ENCODE assay signal across 9 mouse cellular contexts in the genomic region with DNA sequence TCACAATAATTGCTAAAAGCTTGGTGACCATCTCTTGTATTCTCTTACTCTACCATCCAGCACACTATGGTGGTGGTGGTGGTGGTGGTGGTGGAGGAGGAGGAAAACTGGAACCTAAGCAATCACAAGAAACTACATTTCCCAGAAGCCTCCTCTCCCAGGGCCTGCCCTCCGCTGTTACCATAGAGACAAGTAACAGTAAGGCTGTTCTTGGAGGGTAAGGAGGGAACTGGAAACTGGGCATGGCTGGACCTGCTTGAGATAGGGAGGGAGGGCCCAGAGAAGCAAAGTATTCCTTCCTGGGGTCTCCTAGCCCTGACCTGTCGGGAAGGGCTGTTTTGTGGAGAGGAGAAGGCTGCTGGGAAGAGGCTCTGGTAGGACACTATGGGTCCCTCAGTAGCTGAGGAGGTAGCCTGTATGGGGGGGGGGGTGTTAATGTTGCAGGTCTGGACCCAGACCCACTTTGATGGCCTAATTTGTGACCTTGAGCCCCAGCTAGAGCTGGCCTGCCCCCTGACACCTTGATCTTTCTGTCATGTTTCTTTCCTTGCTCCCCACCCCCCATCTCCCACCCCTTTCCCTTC. TPM values are rescaled to one million over a fixed set of nuclear protein-coding genes. Genes with fewer than 3 reads are reported as not detected.
DNase-seq lines count a peak whose midpoint lies in the region; ATAC-seq and TF ChIP-seq lines count a peak whose summit lies in the region.
"Had no signal": no experiment of that assay in that cellular context is flagged by ENCODE, and none has a peak within 500 bp of the region (broad histone marks: within the 10 kb centered on the region; RNA-seq: fewer than 3 reads in every experiment).

A gene (plus strand): TSS at position 177 of the 584 bp plus-strand sequence.

- no peaks in the 10 kb centered on the region for H3K9me3 ChIP-seq in heart, embryonic 14.5 days (ENCODE audit: control insufficient read depth, low read length)
- no peaks in the 10 kb centered on the region for H3K9me3 ChIP-seq in heart, embryonic 10.5 days
- H3K9me3 ChIP-seq in embryonic facial prominence, embryonic 14.5 days (ENCODE audit: control insufficient read depth, low read length): no peaks in the 10 kb centered on the region
- H3K9me3 ChIP-seq in liver, postnatal 0 days (ENCODE audit: low read length): no peaks in the 10 kb centered on the region
- no peaks in the 10 kb centered on the region for H3K9me3 ChIP-seq in stomach, embryonic 14.5 days (ENCODE audit: control insufficient read depth, low read depth, low read length)
- H3K9me3 ChIP-seq: heart, embryonic 15.5 days had no signal

- H3K9ac ChIP-seq in heart, embryonic 14.5 days (ENCODE audit: low read length): no peak within 1 kb of the TSS
- no peak within 1 kb of the TSS for H3K9ac ChIP-seq in embryonic facial prominence, embryonic 14.5 days (ENCODE audit: low read depth, low read length)
- no peak within 1 kb of the TSS for H3K9ac ChIP-seq in liver, postnatal 0 days (replicated peaks)
- H3K9ac ChIP-seq in stomach, embryonic 14.5 days (replicated peaks; ENCODE audit: low read depth, low read length): no peak within 1 kb of the TSS
- H3K9ac ChIP-seq: heart, embryonic 15.5 days had no signal

- TF ChIP-seq EP300 in liver, postnatal 0 days (IDR thresholded peaks at IDR 0.05; ENCODE audit: low read depth): no peak

- H3K27me3 ChIP-seq in heart, embryonic 14.5 days (ENCODE audit: control insufficient read depth, insufficient read depth, low read length): no peaks in the 10 kb centered on the region
- H3K27me3 ChIP-seq in heart, embryonic 10.5 days (ENCODE audit: insufficient read depth, poor library complexity, severe bottlenecking): no peaks in the 10 kb centered on the region
- H3K27me3 ChIP-seq in embryonic facial prominence, embryonic 14.5 days (replicated peaks; ENCODE audit: control insufficient read depth, insufficient read depth, low read length): no peaks in the 10 kb centered on the region
- no peaks in the 10 kb centered on the region for H3K27me3 ChIP-seq in liver, postnatal 0 days (ENCODE audit: insufficient read depth, low read length)
- no peaks in the 10 kb centered on the region for H3K27me3 ChIP-seq in stomach, embryonic 14.5 days (ENCODE audit: control insufficient read depth, insufficient read depth, low read length)
- H3K27me3 ChIP-seq: heart, embryonic 15.5 days had no signal

- 0 out of 2 replicates have a peak, but pooled peaks have one; percentile 28 for ATAC-seq in heart, embryonic 14.5 days (ENCODE audit: insufficient number of reproducible peaks, insufficient read depth, low FRiP score, low read depth)
- peak; percentile 77 for ATAC-seq in embryonic facial prominence, embryonic 14.5 days (ENCODE audit: low read depth)
- peak; percentile 52 for ATAC-seq in liver, postnatal 0 days
- ATAC-seq in stomach, embryonic 14.5 days (ENCODE audit: insufficient number of reproducible peaks, insufficient read depth, low FRiP score, low read depth): peak; percentile 51; the same call in 1 of the 2 replicates

- TF ChIP-seq CTCF in liver, postnatal 0 days (IDR thresholded peaks at IDR 0.05; ENCODE audit: low read depth): no peak

- no peak for DNase-seq in heart, embryonic 10.5 days (ENCODE audit: low spot score)
- DNase-seq in ES-CJ7 (ENCODE audit: low read depth, low spot score) (peak; percentile 64), MN1 (ENCODE audit: low spot score) (no peak)
- DNase-seq in embryonic facial prominence, embryonic 14.5 days (ENCODE audit: low spot score): peak; percentile 45
- DNase-seq in liver, postnatal 0 days: no peak
- DNase-seq in heart, adult 8-10 months (ENCODE audit: low spot score): no peak

- peaks cover 2 to 5% of the 10 kb centered on the region in 2 experiments; a peak in 2 of 4 replicates for H3K4me1 ChIP-seq in heart, embryonic 14.5 days (ENCODE audit: control insufficient read depth in 2 of 2, insufficient read depth in 2 of 2, low read length in 2 of 2)
- peaks cover 11% of the 10 kb centered on the region; the same call in 1 of the 2 replicates for H3K4me1 ChIP-seq in heart, embryonic 10.5 days
- H3K4me1 ChIP-seq in embryonic facial prominence, embryonic 14.5 days (ENCODE audit: control insufficient read depth, insufficient read depth, low read length): no peaks in the 10 kb centered on the region
- peaks cover 18% of the 10 kb centered on the region; the same call in 1 of the 2 replicates for H3K4me1 ChIP-seq in liver, postnatal 0 days (ENCODE audit: insufficient read depth)
- no peaks in the 10 kb centered on the region for H3K4me1 ChIP-seq in stomach, embryonic 14.5 days (ENCODE audit: control insufficient read depth, insufficient read depth, low read length)

- H3K4me3 ChIP-seq in heart, embryonic 14.5 days (ENCODE audit: control insufficient read depth in 1 of 2, insufficient read depth in 1 of 2, low read depth in 1 of 2, low read length in 2 of 2): no peak within 1 kb of the TSS
- H3K4me3 ChIP-seq in heart, embryonic 10.5 days: no peak within 1 kb of the TSS
- H3K4me3 ChIP-seq in embryonic facial prominence, embryonic 14.5 days (ENCODE audit: low read depth, low read length): no peak within 1 kb of the TSS
- no peak within 1 kb of the TSS for H3K4me3 ChIP-seq in liver, postnatal 0 days (ENCODE audit: low read depth, low read length)
- H3K4me3 ChIP-seq in stomach, embryonic 14.5 days (ENCODE audit: low read depth, low read length): no peak within 1 kb of the TSS
- H3K4me3 ChIP-seq: heart, embryonic 15.5 days had no signal

- H3K27ac ChIP-seq in heart, embryonic 14.5 days (replicated peaks in 1 of 2; ENCODE audit: control insufficient read depth in 1 of 2, insufficient read depth in 1 of 2, low read depth in 2 of 2, low read length in 2 of 2): no peak within 1 kb of the TSS
- no peak within 1 kb of the TSS for H3K27ac ChIP-seq in heart, embryonic 10.5 days
- H3K27ac ChIP-seq in embryonic facial prominence, embryonic 14.5 days (replicated peaks; ENCODE audit: low read depth, low read length): no peak within 1 kb of the TSS
- no peak within 1 kb of the TSS for H3K27ac ChIP-seq in liver, postnatal 0 days (ENCODE audit: low read depth)
- no peak within 1 kb of the TSS for H3K27ac ChIP-seq in stomach, embryonic 14.5 days (ENCODE audit: low read length)
- H3K27ac ChIP-seq: heart, embryonic 15.5 days had no signal

- H3K4me2 ChIP-seq in heart, embryonic 14.5 days (ENCODE audit: low read length): no peak within 1 kb of the TSS
- H3K4me2 ChIP-seq in embryonic facial prominence, embryonic 14.5 days (ENCODE audit: low read depth, low read length): no peak within 1 kb of the TSS
- H3K4me2 ChIP-seq in liver, postnatal 0 days (ENCODE audit: low read depth, low read length): no peak within 1 kb of the TSS
- H3K4me2 ChIP-seq in stomach, embryonic 14.5 days (replicated peaks; ENCODE audit: low read depth, low read length): no peak within 1 kb of the TSS
- H3K4me2 ChIP-seq: heart, embryonic 15.5 days had no signal

- 12% methylated on average over 2 of the region's 2 CpGs for WGBS in heart, embryonic 14.5 days
- WGBS in heart, embryonic 10.5 days: 24% methylated on average over 2 of the region's 2 CpGs
- WGBS in embryonic facial prominence, embryonic 14.5 days: 11% methylated on average over 2 of the region's 2 CpGs
- WGBS in liver, postnatal 0 days (ENCODE audit: insufficient replicate concordance): 20% methylated on average over 2 of the region's 2 CpGs
- WGBS in stomach, embryonic 14.5 days: 16% methylated on average over 2 of the region's 2 CpGs

- no peaks in the 10 kb centered on the region for H3K36me3 ChIP-seq in heart, embryonic 14.5 days (ENCODE audit: control insufficient read depth, insufficient read depth, low read length)
- H3K36me3 ChIP-seq in heart, embryonic 10.5 days: no peaks in the 10 kb centered on the region
- no peaks in the 10 kb centered on the region for H3K36me3 ChIP-seq in embryonic facial prominence, embryonic 14.5 days (ENCODE audit: control insufficient read depth, insufficient read depth, low read length)
- no peaks in the 10 kb centered on the region for H3K36me3 ChIP-seq in liver, postnatal 0 days (replicated peaks; ENCODE audit: insufficient read depth, low read length)
- H3K36me3 ChIP-seq in stomach, embryonic 14.5 days (ENCODE audit: control insufficient read depth, insufficient read depth, low read length): no peaks in the 10 kb centered on the region
- H3K36me3 ChIP-seq: heart, embryonic 15.5 days had no signal

RNA-seq across cellular contexts. Expression of the gene that starts here (rescaled TPM):
- not detected in 2 replicates for polyA plus RNA-seq in heart, embryonic 14.5 days (2014; fragmentation: Nextera tagmentation; extraction: Ambion mirVana)
- 0.09 TPM in 1 of 2 replicates, not detected in the other for polyA plus RNA-seq in heart, embryonic 10.5 days (2016; fragmentation: Nextera tagmentation; extraction: Ambion mirVana)
- 0.47 and 0.60 TPM in 2 replicates for polyA plus RNA-seq in embryonic facial prominence, embryonic 14.5 days (2014; fragmentation: Nextera tagmentation; extraction: Ambion mirVana)
- 0.21 and 0.28 TPM in 2 replicates for polyA plus RNA-seq in liver, postnatal 0 days (2015; fragmentation: Nextera tagmentation; extraction: Ambion mirVana)
- polyA plus RNA-seq in stomach, embryonic 14.5 days (2014; fragmentation: Nextera tagmentation; extraction: Ambion mirVana): not detected in 2 replicates
- not detected for total RNA-seq in heart, adult 8-10 months (2022)

Comparison
In these comparisons a context has a peak if more than half of its experiments do, and no peak if none do; other contexts are left out.
1. Peak in ATAC-seq in heart, embryonic 14.5 days; RNA of the gene not detected or under 1 TPM.
2. Peak in DNase-seq and ATAC-seq in embryonic facial prominence, embryonic 14.5 days; RNA of the gene not detected or under 1 TPM.
3. Peak in ATAC-seq in liver, postnatal 0 days; RNA of the gene not detected or under 1 TPM.
4. Peak in ATAC-seq in stomach, embryonic 14.5 days; RNA of the gene not detected or under 1 TPM.